Mouse (Mus musculus) kidney, embryonic 16.5 days (tissue): ENCODE measurements at regions not wholly inside any gene's neighbourhood (a gene's known extent, or its start where the extent isn't known, plus 50 kb on each side); places are given as distances from the start of the nearest gene placed in this dataset.
A peak's percentile ranks its signal among the peaks of the same experiment; 100 is the strongest.
"Not testable (repeated sequence)": the region's sequence is repeated elsewhere in the genome, so short reads cannot be mapped to it uniquely, and the experiment has no call there.

Experiments used
- ATAC-seq: fragments of 200-750 bp; cut with Nextera tagmentation; 2 replicates; pipeline ENCODE4 v1.8.0; 2017; ENCODE audit warnings: moderate TSS enrichment; ENCODE audit not compliant: low FRiP score, low TSS enrichment
- H3K27ac ChIP-seq: fragments of 300-500 bp; sonication (generic); 2 replicates; pipeline ENCODE4 v1.5.1; 2014; ENCODE audit warnings: low read length
- H3K27me3 ChIP-seq: fragments of 300-500 bp; sonication (generic); 2 replicates; pipeline ENCODE4 v1.6.1; 2014; ENCODE audit warnings: low read length, control low read depth, mixed read lengths; ENCODE audit not compliant: insufficient read depth
- H3K36me3 ChIP-seq: fragments of 300-500 bp; sonication (generic); 2 replicates; pipeline ENCODE4 v1.6.1; 2014; ENCODE audit warnings: low read length, control low read depth, mixed read lengths; ENCODE audit not compliant: insufficient read depth
- H3K4me1 ChIP-seq: fragments of 300-500 bp; sonication (generic); 2 replicates; pipeline ENCODE4 v1.6.1; 2014; ENCODE audit warnings: low read length, control low read depth, mixed read lengths; ENCODE audit not compliant: insufficient read depth
- H3K4me2 ChIP-seq: fragments of 300-500 bp; sonication (generic); replicated peaks from 2 replicates; pipeline ENCODE4 v1.6.1; 2014; ENCODE audit warnings: low read depth, low read length
- H3K4me3 ChIP-seq: fragments of 300-500 bp; sonication (generic); 2 replicates; pipeline ENCODE4 v1.5.1; 2014; ENCODE audit warnings: mild to moderate bottlenecking, low read length
- H3K9ac ChIP-seq: fragments of 300-500 bp; sonication (generic); replicated peaks from 2 replicates; pipeline ENCODE4 v1.6.1; 2014; ENCODE audit warnings: low read length
- H3K9me3 ChIP-seq: fragments of 300-500 bp; sonication (generic); 2 replicates; pipeline ENCODE4 v1.6.1; 2016; ENCODE audit warnings: low read length, control low read depth
- WGBS: fragments of 180-500 bp; shearing (Covaris S2); extraction: QIAGEN DNeasy Blood & Tissue Kit; methylation state at CpG from one replicate; pipeline ENCODE4 v1.1.7; 2014; 5-methylcytosine and 5-hydroxymethylcytosine counted together

DNA sequence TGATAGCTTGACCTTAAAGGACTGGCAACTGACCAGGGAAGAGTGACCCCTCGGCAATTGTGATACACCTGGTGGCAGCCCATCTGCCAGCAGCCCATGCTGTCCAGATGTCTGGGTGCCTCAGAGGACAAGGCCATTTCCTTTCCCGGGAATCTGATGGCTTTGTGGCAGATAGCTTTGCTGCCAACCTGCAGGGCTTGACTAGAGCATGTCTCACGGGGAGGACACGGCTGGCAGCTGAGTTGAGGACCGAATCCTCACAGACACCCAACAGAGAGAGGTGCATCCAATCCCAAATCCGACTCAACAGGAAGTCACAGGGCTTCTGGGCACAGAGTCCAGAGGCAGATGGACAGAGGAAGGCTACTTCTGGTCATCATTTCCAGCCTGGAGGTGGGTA is 192.2 kb upstream of the Trpc7 start:
- H3K4me3 ChIP-seq = no peak overlapping the region
- H3K27me3 ChIP-seq = no peaks in the 10 kb centered on the region
- H3K9ac ChIP-seq = no peak overlapping the region
- H3K4me2 ChIP-seq = no peak overlapping the region
- 83% methylated on average over 6 of the region's 6 CpGs for WGBS
- H3K36me3 ChIP-seq = no peaks in the 10 kb centered on the region
- H3K9me3 ChIP-seq = no peaks in the 10 kb centered on the region
- H3K27ac ChIP-seq = no peak overlapping the region
- ATAC-seq = no peak
- H3K4me1 ChIP-seq = peaks cover 5% of the 10 kb centered on the region; the same call in 1 of the 2 replicates

DNA sequence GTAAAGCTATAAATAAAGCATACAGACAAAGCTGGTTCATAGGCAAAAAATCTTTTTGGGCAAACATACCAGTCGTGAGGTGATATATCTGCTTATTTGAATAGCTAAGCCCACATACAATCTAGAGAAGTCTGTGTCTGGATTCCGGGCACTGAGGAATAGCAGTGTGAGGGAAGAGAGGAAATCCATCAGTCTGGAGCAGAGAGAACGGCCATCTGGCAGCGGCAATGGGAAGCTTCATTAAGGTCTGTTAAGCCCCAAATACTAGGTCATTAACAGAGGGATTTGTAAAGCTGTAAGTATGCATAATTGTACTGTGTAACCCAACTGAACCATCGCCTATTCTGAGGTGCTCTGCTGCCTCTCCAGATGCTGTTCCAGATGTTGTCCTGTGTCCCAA is 191.6 kb upstream of the Trpc7 start:
- H3K9ac ChIP-seq = no peak overlapping the region
- H3K4me3 ChIP-seq = no peak overlapping the region
- H3K27ac ChIP-seq = no peak overlapping the region
- no peak overlapping the region for H3K4me2 ChIP-seq
- no peaks in the 10 kb centered on the region for H3K9me3 ChIP-seq
- H3K36me3 ChIP-seq = no peaks in the 10 kb centered on the region
- no peak for ATAC-seq
- 83% methylated on average over 5 of the region's 5 CpGs for WGBS
- no peaks in the 10 kb centered on the region for H3K27me3 ChIP-seq
- peaks cover 5% of the 10 kb centered on the region; the same call in 1 of the 2 replicates for H3K4me1 ChIP-seq

DNA sequence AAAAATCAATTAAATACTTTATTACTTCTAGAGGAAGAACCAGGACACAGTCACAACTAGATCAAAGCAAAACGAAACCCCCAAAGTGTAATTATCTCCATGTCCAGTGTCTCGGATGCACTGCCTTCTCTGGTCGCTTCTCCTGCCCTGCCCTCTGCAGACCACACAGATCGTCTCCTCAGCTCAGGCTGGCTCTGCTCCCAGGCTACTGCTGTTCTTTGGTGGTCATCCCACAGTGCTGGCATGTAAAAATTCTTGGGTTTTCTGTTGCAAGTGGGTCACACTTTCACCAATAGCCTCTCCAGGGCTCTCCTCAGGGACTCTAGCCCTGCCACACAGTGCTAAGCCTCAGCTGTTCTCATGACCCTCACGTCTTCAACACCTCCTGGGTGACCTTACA is 188.0 kb upstream of the Trpc7 start:
- peaks cover 5% of the 10 kb centered on the region; the same call in 1 of the 2 replicates for H3K4me1 ChIP-seq
- WGBS = 58% methylated on average over 5 of the region's 5 CpGs
- H3K4me3 ChIP-seq = no peak overlapping the region
- H3K9ac ChIP-seq = no peak overlapping the region
- H3K27ac ChIP-seq = no peak overlapping the region
- no peak for ATAC-seq
- no peaks in the 10 kb centered on the region for H3K9me3 ChIP-seq
- H3K4me2 ChIP-seq = no peak overlapping the region
- no peaks in the 10 kb centered on the region for H3K27me3 ChIP-seq
- H3K36me3 ChIP-seq = no peaks in the 10 kb centered on the region

DNA sequence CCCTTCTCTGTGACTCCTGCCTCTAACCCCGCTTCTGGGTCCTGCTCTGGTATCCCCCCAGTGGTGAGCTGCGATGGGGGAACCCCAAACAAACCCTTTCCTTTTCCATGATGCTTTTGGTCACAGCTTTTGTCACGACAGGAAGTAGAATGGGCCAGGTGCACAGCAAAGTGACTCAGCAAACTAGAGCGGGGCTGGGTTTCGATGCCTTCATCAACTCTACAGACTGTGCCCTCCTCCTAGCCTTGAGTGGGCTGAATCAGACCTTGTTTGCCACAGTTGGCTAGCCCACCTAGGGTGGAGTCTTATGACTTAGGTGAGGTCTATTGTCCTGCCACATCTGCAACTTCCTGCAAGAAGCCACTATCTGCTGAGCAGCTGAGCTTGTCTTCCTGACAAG is 174.7 kb upstream of the Trpc7 start:
- H3K9ac ChIP-seq = no peak overlapping the region
- no peaks in the 10 kb centered on the region for H3K9me3 ChIP-seq
- no peaks in the 10 kb centered on the region for H3K36me3 ChIP-seq
- no peaks in the 10 kb centered on the region for H3K4me1 ChIP-seq
- WGBS = 83% methylated on average over 5 of the region's 5 CpGs
- no peak overlapping the region for H3K4me3 ChIP-seq
- no peak overlapping the region for H3K27ac ChIP-seq
- no peak overlapping the region for H3K4me2 ChIP-seq
- ATAC-seq = no peak
- H3K27me3 ChIP-seq = no peaks in the 10 kb centered on the region

DNA sequence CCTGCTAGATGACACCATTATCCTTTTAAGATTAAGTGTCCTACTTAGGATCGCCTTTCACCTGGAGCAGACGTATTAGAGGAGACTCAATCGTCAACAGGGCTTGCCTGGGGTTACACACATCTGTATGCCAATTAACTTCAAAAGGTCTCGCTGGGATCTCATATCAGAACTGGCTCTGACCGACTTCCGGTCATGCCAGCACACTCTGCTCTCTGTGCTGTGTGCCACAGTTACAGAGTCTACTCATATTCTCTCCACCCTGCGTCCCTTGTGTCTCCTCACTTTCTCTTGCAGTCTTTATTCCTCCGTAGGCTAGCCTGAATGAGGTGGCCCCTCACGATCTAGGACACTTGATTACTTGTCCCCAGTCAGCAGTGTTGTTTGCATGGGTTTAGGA is 165.9 kb upstream of the Trpc7 start:
- H3K9ac ChIP-seq = no peak overlapping the region
- H3K9me3 ChIP-seq = no peaks in the 10 kb centered on the region
- no peaks in the 10 kb centered on the region for H3K36me3 ChIP-seq
- no peaks in the 10 kb centered on the region for H3K27me3 ChIP-seq
- no peaks in the 10 kb centered on the region for H3K4me1 ChIP-seq
- H3K4me3 ChIP-seq = no peak overlapping the region
- no peak for ATAC-seq
- H3K27ac ChIP-seq = no peak overlapping the region
- WGBS = 68% methylated on average over 9 of the region's 9 CpGs
- no peak overlapping the region for H3K4me2 ChIP-seq

DNA sequence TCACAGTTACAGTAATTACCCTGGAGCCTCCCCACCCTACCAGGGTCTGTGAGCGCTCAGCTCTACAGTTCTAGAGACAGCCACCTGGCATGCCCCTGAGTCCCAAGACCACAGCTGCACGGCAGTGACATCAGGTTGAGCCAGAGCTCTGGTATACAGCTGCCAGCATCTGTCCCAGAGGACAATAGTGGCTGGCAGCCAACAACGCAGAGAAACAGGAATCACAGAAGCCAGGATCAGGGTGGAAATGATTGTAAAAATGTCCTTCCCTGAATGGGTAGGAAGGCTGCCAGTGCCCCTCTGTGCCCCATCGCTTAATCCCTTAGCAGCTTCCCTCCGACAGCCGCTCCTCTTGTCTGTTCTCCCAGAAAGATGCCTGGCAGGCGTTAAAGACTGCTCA is 165.3 kb upstream of the Trpc7 start:
- H3K4me3 ChIP-seq = no peak overlapping the region
- WGBS = 52% methylated on average over 7 of the region's 7 CpGs
- no peaks in the 10 kb centered on the region for H3K27me3 ChIP-seq
- H3K27ac ChIP-seq = no peak overlapping the region
- no peak overlapping the region for H3K9ac ChIP-seq
- no peaks in the 10 kb centered on the region for H3K9me3 ChIP-seq
- no peak for ATAC-seq
- no peaks in the 10 kb centered on the region for H3K36me3 ChIP-seq
- H3K4me1 ChIP-seq = no peaks in the 10 kb centered on the region
- no peak overlapping the region for H3K4me2 ChIP-seq

DNA sequence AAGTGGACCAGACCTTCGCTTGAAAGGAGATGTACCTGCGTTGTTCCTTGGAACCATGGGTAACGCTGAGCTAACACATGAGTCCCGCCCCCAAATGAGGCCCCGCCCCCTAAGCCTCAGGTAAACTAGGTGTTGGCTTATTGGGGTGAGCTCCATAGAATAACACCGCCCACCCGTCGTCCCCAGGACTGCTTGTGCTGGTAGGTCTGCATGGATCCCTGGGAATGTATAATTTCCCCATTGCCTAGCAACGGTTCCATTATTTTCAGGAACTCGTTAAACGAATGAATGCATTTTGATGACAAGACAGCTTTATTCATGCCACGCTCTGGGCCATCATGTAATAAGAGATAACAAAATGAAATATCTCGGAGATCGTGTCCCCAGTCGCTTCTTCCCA is 161.0 kb upstream of the Trpc7 start:
- Histone ChIP-seq H3K4me1 (peaks cover 6% of the 10 kb centered on the region), H3K4me3 (no peak overlapping the region), H3K9me3 (no peaks in the 10 kb centered on the region), H3K4me2 (no peak overlapping the region), H3K9ac (no peak overlapping the region), H3K36me3 (no peaks in the 10 kb centered on the region), H3K27ac (no peak overlapping the region), H3K27me3 (no peaks in the 10 kb centered on the region)
- ATAC-seq = no peak
- 87% methylated on average over 15 of the region's 15 CpGs for WGBS

DNA sequence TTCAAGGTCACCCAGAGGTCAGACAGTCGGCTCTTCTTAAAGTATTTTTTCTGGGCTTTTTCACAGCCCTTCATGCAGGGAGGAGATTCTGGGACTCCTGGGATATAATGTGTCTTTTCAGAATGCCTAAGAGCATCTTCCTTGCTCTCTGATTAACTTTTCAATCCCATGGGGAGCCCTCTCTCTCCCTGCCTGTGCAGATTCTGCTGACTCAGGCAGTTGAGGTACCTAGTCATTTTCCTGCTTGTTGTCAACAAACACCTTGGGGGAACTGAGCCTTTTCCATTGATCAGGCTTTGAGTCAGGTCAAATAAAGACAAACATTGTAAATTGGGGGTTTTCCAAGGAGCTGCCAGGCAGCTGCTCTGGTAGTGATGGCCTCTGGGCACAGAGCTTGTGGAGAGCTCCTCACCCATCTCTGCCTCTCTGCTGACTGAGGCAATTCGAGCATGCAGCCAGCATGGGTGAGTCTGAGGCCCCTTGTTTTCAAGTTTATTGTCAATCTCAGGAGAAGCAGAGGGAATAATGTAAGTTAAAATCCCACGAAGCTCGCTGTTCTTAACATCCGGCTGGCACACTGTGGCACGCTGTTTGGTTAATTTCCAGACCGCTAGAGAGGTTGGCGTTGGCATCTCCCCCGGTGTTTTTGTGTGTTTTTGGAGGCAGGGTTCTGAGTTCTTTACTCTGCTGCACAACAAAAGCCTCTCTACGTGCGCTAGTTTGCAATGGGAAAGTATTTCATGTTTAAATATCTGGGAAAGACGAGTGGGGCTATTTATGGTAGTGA is 159.8 kb upstream of the Trpc7 start:
- H3K27me3 ChIP-seq = no peaks in the 10 kb centered on the region
- ATAC-seq = no peak
- WGBS = 69% methylated on average over 12 of the region's 12 CpGs
- no peaks in the 10 kb centered on the region for H3K36me3 ChIP-seq
- no peak overlapping the region for H3K9ac ChIP-seq
- H3K27ac ChIP-seq = no peak overlapping the region
- H3K4me3 ChIP-seq = no peak overlapping the region
- H3K9me3 ChIP-seq = no peaks in the 10 kb centered on the region
- no peak overlapping the region for H3K4me2 ChIP-seq
- H3K4me1 ChIP-seq = peaks cover 6% of the 10 kb centered on the region

DNA sequence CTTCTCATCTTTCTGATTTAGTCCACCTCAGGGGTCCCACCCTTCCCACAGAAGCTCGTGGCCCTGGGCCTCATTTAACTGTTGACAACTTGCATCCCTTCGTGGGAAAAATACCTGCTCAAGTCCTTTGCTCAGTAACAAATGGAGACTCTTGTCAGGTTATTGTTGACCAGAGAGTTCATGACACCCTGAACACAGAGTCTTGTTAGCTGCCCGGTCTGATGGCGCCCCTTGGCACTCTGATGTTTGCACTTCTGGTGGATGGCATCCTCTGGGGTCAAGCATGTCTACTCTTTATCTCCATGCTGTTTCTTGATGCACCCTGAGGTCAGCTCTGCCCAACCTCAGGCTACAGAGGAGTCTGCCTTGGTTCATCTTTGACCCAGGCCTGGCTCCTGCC is 157.6 kb upstream of the Trpc7 start:
- 79% methylated on average over 4 of the region's 4 CpGs for WGBS
- Histone ChIP-seq H3K4me3 (no peak overlapping the region), H3K9me3 (no peaks in the 10 kb centered on the region), H3K27me3 (no peaks in the 10 kb centered on the region), H3K4me1 (peaks cover 6% of the 10 kb centered on the region), H3K9ac (no peak overlapping the region), H3K27ac (no peak overlapping the region), H3K36me3 (no peaks in the 10 kb centered on the region), H3K4me2 (no peak overlapping the region)
- no peak for ATAC-seq

DNA sequence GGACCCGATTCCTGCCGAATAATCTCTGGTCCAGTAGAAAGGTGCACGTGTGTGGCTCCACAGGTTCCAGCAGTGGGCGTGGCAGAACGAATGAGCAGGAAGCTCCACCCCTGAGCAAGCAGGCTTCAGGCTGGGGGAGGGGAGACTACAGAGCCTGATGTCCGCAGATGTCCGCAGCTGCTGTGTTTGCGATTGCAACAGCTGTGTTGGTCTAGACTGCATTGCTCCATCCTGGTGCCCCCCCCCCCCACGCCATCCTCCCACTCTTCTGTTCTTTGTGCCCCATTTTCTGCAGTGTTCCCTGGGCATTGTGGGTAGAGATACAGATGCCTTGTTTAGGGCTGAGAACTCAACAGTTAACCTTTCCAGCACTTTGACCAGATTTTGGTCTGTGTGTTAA is 150.3 kb upstream of the Trpc7 start:
- H3K27ac ChIP-seq, H3K4me3 ChIP-seq, H3K9ac ChIP-seq, H3K9me3 ChIP-seq, H3K27me3 ChIP-seq, H3K36me3 ChIP-seq, H3K4me1 ChIP-seq: not testable (repeated sequence)
- 0 out of 2 replicates have a peak, but pooled peaks have one; percentile 42 for ATAC-seq
- H3K4me2 ChIP-seq = 0 out of 2 replicates have a peak overlapping the region, but pooled peaks have one; percentile 18
- WGBS = 21% methylated on average over 5 of the region's 9 CpGs
